Mouse (Mus musculus) kidney, postnatal 0 days (tissue): Measurements from ENCODE around the gene Prkca. TPM values are rescaled to one million over a fixed set of nuclear protein-coding genes. Genes with fewer than 3 reads are reported as not detected.

Experiments
- ATAC-seq: fragments of 200-750 bp; cut with Nextera tagmentation; replicated peaks from 2 replicates; pipeline ENCODE4 v1.8.0; 2017; ENCODE audit warnings: low read depth, moderate number of reproducible peaks, moderate TSS enrichment, moderate library complexity; ENCODE audit not compliant: low FRiP score
- DNase-seq: peaks from one replicate; pipeline ENCODE4 v3.0.0-alpha.2; 2016; ENCODE audit warnings: low spot score
- H3K27ac ChIP-seq: fragments of 300-500 bp; sonication (generic); 2 replicates; pipeline ENCODE4 v1.5.1; 2014; ENCODE audit warnings: mild to moderate bottlenecking
- H3K27me3 ChIP-seq: fragments of 300-500 bp; sonication (generic); 2 replicates; pipeline ENCODE4 v1.6.1; 2014; ENCODE audit warnings: low read length, mixed read lengths; ENCODE audit not compliant: insufficient read depth
- H3K36me3 ChIP-seq: fragments of 300-500 bp; sonication (generic); 2 replicates; pipeline ENCODE4 v1.6.1; 2014; ENCODE audit warnings: low read length, mixed read lengths; ENCODE audit not compliant: insufficient read depth
- H3K4me1 ChIP-seq: fragments of 300-500 bp; sonication (generic); replicated peaks from 2 replicates; pipeline ENCODE4 v1.6.1; 2014; ENCODE audit warnings: antibody characterized with exemption, low read length, mixed read lengths; ENCODE audit not compliant: insufficient read depth
- H3K4me2 ChIP-seq: fragments of 300-500 bp; sonication (generic); 2 replicates; pipeline ENCODE4 v1.6.1; 2014; ENCODE audit warnings: mild to moderate bottlenecking, low read length, moderate library complexity, mixed read lengths
- H3K4me3 ChIP-seq: fragments of 300-500 bp; sonication (generic); replicated peaks from 2 replicates; pipeline ENCODE4 v1.5.1; 2014; ENCODE audit warnings: low read depth, low read length
- H3K9ac ChIP-seq: fragments of 300-500 bp; sonication (generic); 2 replicates; pipeline ENCODE4 v1.6.1; 2014; ENCODE audit warnings: low read depth, low read length
- H3K9me3 ChIP-seq: fragments of 300-500 bp; sonication (generic); replicated peaks from 2 replicates; pipeline ENCODE4 v1.6.1; 2016; ENCODE audit warnings: low read length, inconsistent platforms, mixed read lengths
- CTCF ChIP-seq: IDR thresholded peaks from 2 replicates; pipeline ENCODE4 v1.5.1; 2016; ENCODE audit warnings: antibody characterized with exemption, low read depth, mild to moderate bottlenecking, moderate library complexity
- WGBS: fragments of 180-500 bp; shearing (Covaris S2); extraction: QIAGEN DNeasy Blood & Tissue Kit; methylation state at CpG from one replicate; pipeline ENCODE4 v1.1.7; 2014; 5-methylcytosine and 5-hydroxymethylcytosine counted together
- polyA plus RNA-seq: library from polyadenylated mRNA; unstranded; fragments of >200 nt; fragmentation: Nextera tagmentation; extraction: Ambion mirVana; gene quantifications from 2 replicates; pipeline ENCODE4 v1.2.1, GENCODE M21; 2015

The Prkca gene
- polyA plus RNA-seq, 1 experiment from 2014 or later, result 9.3 TPM

GRCm38 (mm10) chr11:108358911-108359310, 15.2 kb upstream of the Prkca start:
- Histone ChIP-seq H3K9me3 (no peaks in the 10 kb centered on the region), H3K4me2 (no peak overlapping the region), H3K4me3 (no peak overlapping the region), H3K9ac (no peak overlapping the region), H3K36me3 (no peaks in the 10 kb centered on the region), H3K4me1 (no peaks in the 10 kb centered on the region), H3K27me3 (no peaks in the 10 kb centered on the region), H3K27ac (no peak overlapping the region)
- no peak for TF ChIP-seq CTCF
- no peak for ATAC-seq
- no peak for DNase-seq
- whole genome bisulfite sequencing, result 64% methylated on average over 6 of the region's 6 CpGs

GRCm38 (mm10) chr11:108356020-108356419, 12.3 kb upstream of the Prkca start:
- WGBS, result 76% methylated on average over 4 of the region's 4 CpGs
- Histone ChIP-seq H3K27ac (no peak overlapping the region), H3K4me1 (no peaks in the 10 kb centered on the region), H3K4me2 (no peak overlapping the region), H3K27me3 (no peaks in the 10 kb centered on the region), H3K4me3 (no peak overlapping the region), H3K36me3 (no peaks in the 10 kb centered on the region), H3K9ac (no peak overlapping the region), H3K9me3 (no peaks in the 10 kb centered on the region)
- DNase-seq, result no peak
- ATAC-seq, result no peak
- no peak for TF ChIP-seq CTCF

- ATAC-seq (no peak), DNase-seq (no peak)
- 90% methylated on average over 10 of the region's 10 CpGs for WGBS
- Histone ChIP-seq H3K4me1 (no peaks in the 10 kb centered on the region), H3K27ac (no peak overlapping the region), H3K27me3 (no peaks in the 10 kb centered on the region), H3K9me3 (no peaks in the 10 kb centered on the region), H3K9ac (no peak overlapping the region), H3K4me3 (no peak overlapping the region), H3K36me3 (no peaks in the 10 kb centered on the region), H3K4me2 (no peak overlapping the region)
- TF ChIP-seq CTCF, result no peak
These were observed 9.2 kb upstream of the Prkca start for GRCm38 (mm10) chr11:108352842-108353388.

- no peak for TF ChIP-seq CTCF
- Histone ChIP-seq H3K27ac (no peak overlapping the region), H3K4me3 (no peak overlapping the region), H3K36me3 (no peaks in the 10 kb centered on the region), H3K4me2 (no peak overlapping the region), H3K9me3 (no peaks in the 10 kb centered on the region), H3K9ac (no peak overlapping the region), H3K4me1 (no peaks in the 10 kb centered on the region), H3K27me3 (no peaks in the 10 kb centered on the region)
- ATAC-seq (no peak), DNase-seq (no peak)
- 88% methylated on average over 4 of the region's 4 CpGs for WGBS
These were observed 7.1 kb upstream of the Prkca start for GRCm38 (mm10) chr11:108350799-108351198.

- no peak overlapping the region for H3K27ac ChIP-seq
- peaks cover 6% of the 10 kb centered on the region; the same call in 1 of the 2 replicates for H3K4me1 ChIP-seq
- WGBS, result 92% methylated on average over 2 of the region's 2 CpGs
- ATAC-seq (no peak), DNase-seq (no peak)
- H3K27me3 ChIP-seq, result no peaks in the 10 kb centered on the region
- no peaks in the 10 kb centered on the region for H3K9me3 ChIP-seq
- TF ChIP-seq CTCF, result no peak
- H3K36me3 ChIP-seq, result no peaks in the 10 kb centered on the region
- no peak overlapping the region for H3K9ac ChIP-seq
- no peak overlapping the region for H3K4me3 ChIP-seq
- H3K4me2 ChIP-seq, result no peak overlapping the region
These were observed 1.6 kb upstream of the Prkca start for GRCm38 (mm10) chr11:108345321-108345720.

- no peak for TF ChIP-seq CTCF
- Histone ChIP-seq H3K27ac (no peak overlapping the region), H3K4me1 (peaks cover 6% of the 10 kb centered on the region; the same call in 1 of the 2 replicates), H3K9me3 (no peaks in the 10 kb centered on the region), H3K27me3 (no peaks in the 10 kb centered on the region), H3K4me3 (no peak overlapping the region), H3K9ac (no peak overlapping the region), H3K4me2 (peak overlapping the region; percentile 99), H3K36me3 (no peaks in the 10 kb centered on the region)
- ATAC-seq, result no peak
- WGBS, result 59% methylated on average over 8 of the region's 8 CpGs
- no peak for DNase-seq
These were observed 1.0 kb upstream of the Prkca start for GRCm38 (mm10) chr11:108344759-108345158.
